Mouse (Mus musculus) heart, adult 2 months (tissue): Measurements from ENCODE around the gene Dscam.

ENCODE experiments used
- CTCF ChIP-seq: fragments of 200-600 bp; IDR thresholded peaks from 2 replicates; pipeline ENCODE4 v1.8.1; 2022; ENCODE audit warnings: antibody characterized with exemption, mild to moderate bottlenecking, moderate library complexity
- POLR2A ChIP-seq: fragments of 200-500 bp; IDR thresholded peaks from 2 replicates; pipeline ENCODE4 v1.6.1; 2011; ENCODE audit warnings: mild to moderate bottlenecking, low read depth, low read length, control low read depth; ENCODE audit not compliant: insufficient read depth

DNA sequence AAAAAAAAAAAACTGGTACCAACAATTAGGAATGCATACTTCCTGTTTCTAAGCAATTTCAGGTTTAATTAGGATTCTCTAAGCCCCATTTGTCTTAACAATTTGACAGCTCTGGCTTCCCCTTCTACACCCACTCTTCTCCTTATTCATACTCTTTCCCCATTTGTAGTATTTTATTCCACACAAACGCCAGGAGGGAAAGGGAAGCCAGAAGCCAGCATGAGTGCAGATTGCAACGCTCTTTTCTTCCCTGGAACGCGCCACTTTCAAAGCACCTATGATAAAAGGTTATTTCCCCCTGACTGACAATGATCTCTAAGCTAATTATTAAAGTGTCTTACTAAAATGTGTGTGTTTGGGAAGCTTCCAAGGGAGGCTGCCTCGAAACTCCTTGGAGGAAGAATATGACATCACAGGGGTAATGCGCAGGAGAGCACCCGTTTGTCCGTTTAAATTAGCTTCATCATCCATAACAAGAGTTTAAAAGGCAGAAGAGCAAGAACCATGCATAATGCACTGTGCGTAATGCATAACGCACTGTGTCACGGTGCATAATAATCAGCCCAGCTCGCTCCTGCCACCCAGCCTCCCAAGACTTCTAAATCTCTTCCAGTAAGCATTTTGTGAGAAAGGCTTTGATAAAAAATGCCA, 25.9 kb downstream of the Dscam start:
- TF ChIP-seq POLR2A (no peak), CTCF (no peak)
